9 mouse cellular contexts compared by ENCODE assay signal in the genomic region with DNA sequence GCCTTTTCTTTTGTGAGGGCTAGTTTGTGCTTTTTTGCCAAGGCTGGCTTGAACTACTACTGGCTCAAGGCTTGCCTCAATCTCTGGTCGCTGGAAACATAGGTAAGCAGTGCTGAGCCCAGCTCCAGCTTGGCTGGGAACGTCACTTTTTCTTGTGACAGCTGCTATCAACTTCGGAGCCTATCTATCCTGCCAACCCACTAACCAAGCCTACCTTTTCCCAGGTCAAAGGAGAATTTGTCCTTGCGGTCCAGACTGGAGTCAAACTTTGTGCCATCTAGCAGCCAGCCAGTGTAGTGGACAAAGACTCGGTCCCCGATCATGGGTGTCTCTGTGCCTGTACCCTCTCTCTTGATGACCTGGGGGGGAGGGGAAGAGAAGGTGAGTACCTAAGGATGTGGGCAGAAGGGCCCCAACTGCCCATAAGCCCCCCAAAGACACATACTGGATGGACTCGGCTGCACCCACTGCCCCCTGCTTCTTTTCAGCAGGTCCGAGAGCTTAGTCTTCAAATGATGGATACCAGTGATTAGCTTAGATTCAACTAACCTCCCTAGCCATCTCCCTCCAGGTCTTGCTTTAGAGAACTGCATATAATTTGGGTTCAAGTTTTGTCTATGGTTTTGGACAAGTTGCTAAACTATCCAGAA. TPM values are rescaled to one million over a fixed set of nuclear protein-coding genes. Genes with fewer than 3 reads are reported as not detected.
DNase-seq lines count a peak whose midpoint lies in the region; ATAC-seq and TF ChIP-seq lines count a peak whose summit lies in the region.
"Had no signal": no experiment of that assay in that cellular context is flagged by ENCODE, and none has a peak within 500 bp of the region (broad histone marks: within the 10 kb centered on the region; RNA-seq: fewer than 3 reads in every experiment).

No protein-coding gene starts in this region.

- peak overlapping the region; percentile 97 for H3K4me3 ChIP-seq in neural tube, embryonic 11.5 days (ENCODE audit: low read depth, low read length)
- H3K4me3 ChIP-seq in forebrain, postnatal 0 days (ENCODE audit: low read depth, low read length): peak overlapping the region; percentile 98
- peak overlapping the region; percentile 99 for H3K4me3 ChIP-seq in liver, embryonic 11.5 days (ENCODE audit: low read depth, low read length)
- H3K4me3 ChIP-seq in stomach, embryonic 16.5 days (replicated peaks; ENCODE audit: low read length): peak overlapping the region; percentile 98

- WGBS in neural tube, embryonic 11.5 days: 93% methylated on average over 8 of the region's 8 CpGs
- WGBS in forebrain, postnatal 0 days: 87% methylated on average over 8 of the region's 8 CpGs
- WGBS in liver, embryonic 11.5 days: 80% methylated on average over 8 of the region's 8 CpGs
- 76% methylated on average over 8 of the region's 8 CpGs for WGBS in stomach, embryonic 16.5 days

- H3K27ac ChIP-seq in neural tube, embryonic 11.5 days (ENCODE audit: low read depth, low read length): no peak overlapping the region
- no peak overlapping the region for H3K27ac ChIP-seq in forebrain, postnatal 0 days (ENCODE audit: low read depth, low read length)
- peak overlapping the region; percentile 90; the same call in 1 of the 2 replicates for H3K27ac ChIP-seq in liver, embryonic 11.5 days (ENCODE audit: low read depth, low read length)
- 0 out of 2 replicates have a peak overlapping the region, but pooled peaks have one; percentile 98 for H3K27ac ChIP-seq in stomach, embryonic 16.5 days (ENCODE audit: low read length)

- no peaks in the 10 kb centered on the region for H3K27me3 ChIP-seq in neural tube, embryonic 11.5 days (ENCODE audit: control insufficient read depth, insufficient read depth, low read length)
- H3K27me3 ChIP-seq in forebrain, postnatal 0 days (ENCODE audit: insufficient read depth, low read length): no peaks in the 10 kb centered on the region
- H3K27me3 ChIP-seq in liver, embryonic 11.5 days (replicated peaks; ENCODE audit: control insufficient read depth, insufficient read depth, low read length): no peaks in the 10 kb centered on the region
- H3K27me3 ChIP-seq in stomach, embryonic 16.5 days (ENCODE audit: control insufficient read depth, insufficient read depth, low read length): no peaks in the 10 kb centered on the region

- no peak for ATAC-seq in neural tube, embryonic 11.5 days (ENCODE audit: insufficient read depth, low FRiP score, low TSS enrichment)
- no peak for ATAC-seq in forebrain, postnatal 0 days
- ATAC-seq in liver, embryonic 11.5 days (replicated peaks; ENCODE audit: low FRiP score): no peak
- no peak for ATAC-seq in stomach, embryonic 16.5 days (ENCODE audit: insufficient read depth, low FRiP score)

- TF ChIP-seq CTCF in forebrain, postnatal 0 days (IDR thresholded peaks at IDR 0.05; ENCODE audit: low read depth): no peak

- peak overlapping the region; percentile 69 for H3K4me2 ChIP-seq in neural tube, embryonic 11.5 days (ENCODE audit: low read depth)
- H3K4me2 ChIP-seq in forebrain, postnatal 0 days (ENCODE audit: low read depth): peak overlapping the region; percentile 61
- H3K4me2 ChIP-seq in liver, embryonic 11.5 days: peak overlapping the region; percentile 74
- peak overlapping the region; percentile 56 for H3K4me2 ChIP-seq in stomach, embryonic 16.5 days (ENCODE audit: low read depth, low read length)

- H3K9me3 ChIP-seq in neural tube, embryonic 11.5 days (ENCODE audit: control insufficient read depth, low read length): no peaks in the 10 kb centered on the region
- H3K9me3 ChIP-seq in forebrain, postnatal 0 days (ENCODE audit: low read length): no peaks in the 10 kb centered on the region
- H3K9me3 ChIP-seq in liver, embryonic 11.5 days (ENCODE audit: control insufficient read depth, low read length): no peaks in the 10 kb centered on the region
- H3K9me3 ChIP-seq in stomach, embryonic 16.5 days (replicated peaks; ENCODE audit: control insufficient read depth, low read length): no peaks in the 10 kb centered on the region

- DNase-seq in neural tube, embryonic 11.5 days (ENCODE audit: low spot score): no peak
- DNase-seq in neural tube, embryonic 10.5 days (ENCODE audit: extremely low spot score, low spot score): no peak
- no peak for DNase-seq in forebrain, postnatal 0 days
- no peak for DNase-seq in liver, embryonic 11.5 days (ENCODE audit: low spot score)
- no peak for DNase-seq in thymus, postnatal 10 days (ENCODE audit: low spot score in 2 of 2)
- DNase-seq in adrenal gland, postnatal 25 days: no peak
- DNase-seq in natural killer cell, adult 2 months (ENCODE audit: low spot score in 2 of 2): no peak
- DNase-seq: right cerebral cortex, postnatal 25 days had no signal

- H3K4me1 ChIP-seq in neural tube, embryonic 11.5 days (ENCODE audit: control insufficient read depth, insufficient read depth, low read length): peaks cover 10% of the 10 kb centered on the region; the same call in 1 of the 2 replicates
- peaks cover 4% of the 10 kb centered on the region for H3K4me1 ChIP-seq in forebrain, postnatal 0 days (ENCODE audit: insufficient read depth)
- peaks cover 16% of the 10 kb centered on the region for H3K4me1 ChIP-seq in liver, embryonic 11.5 days (replicated peaks; ENCODE audit: control insufficient read depth, insufficient read depth, low read length)
- peaks cover 14% of the 10 kb centered on the region for H3K4me1 ChIP-seq in stomach, embryonic 16.5 days (ENCODE audit: control insufficient read depth, insufficient read depth, low read length)

- H3K36me3 ChIP-seq in neural tube, embryonic 11.5 days (ENCODE audit: control insufficient read depth, insufficient read depth, low read length): peaks cover 28% of the 10 kb centered on the region
- peaks cover 48% of the 10 kb centered on the region for H3K36me3 ChIP-seq in forebrain, postnatal 0 days (ENCODE audit: insufficient read depth)
- peaks cover 49% of the 10 kb centered on the region for H3K36me3 ChIP-seq in liver, embryonic 11.5 days (ENCODE audit: control insufficient read depth, insufficient read depth, low read length)
- peaks cover 41% of the 10 kb centered on the region for H3K36me3 ChIP-seq in stomach, embryonic 16.5 days (ENCODE audit: control insufficient read depth, insufficient read depth, low read length)

- 0 out of 2 replicates have a peak overlapping the region, but pooled peaks have one; percentile 1 for H3K9ac ChIP-seq in neural tube, embryonic 11.5 days (ENCODE audit: low read length)
- peak overlapping the region; percentile 97; the same call in 1 of the 2 replicates for H3K9ac ChIP-seq in forebrain, postnatal 0 days
- peak overlapping the region; percentile 99 for H3K9ac ChIP-seq in liver, embryonic 11.5 days (ENCODE audit: low read depth, low read length)
- H3K9ac ChIP-seq in stomach, embryonic 16.5 days (ENCODE audit: low read length): peak overlapping the region; percentile 97

RNA-seq across cellular contexts. Expression of gene Fkbp4, which starts 2.0 kb away (rescaled TPM):
- 506 and 551 TPM in 2 replicates for polyA plus RNA-seq in neural tube, embryonic 11.5 days (2014; fragmentation: Nextera tagmentation; extraction: Ambion mirVana)
- total RNA-seq in forebrain, postnatal 0 days (2014; rRNA removed): 201 and 235 TPM in 2 replicates
- polyA plus RNA-seq in forebrain, postnatal 0 days (2015; fragmentation: Nextera tagmentation; extraction: Ambion mirVana): 253 and 276 TPM in 2 replicates
- 541 and 572 TPM in 2 replicates for polyA plus RNA-seq in liver, embryonic 11.5 days (2014; fragmentation: Nextera tagmentation; extraction: Ambion mirVana)
- polyA plus RNA-seq in stomach, embryonic 16.5 days (2015; fragmentation: Nextera tagmentation; extraction: Ambion mirVana): 413 and 416 TPM in 2 replicates
- total RNA-seq in adrenal gland, postnatal 25 days (2021): 205 and 245 TPM in 2 replicates

RNA-seq across cellular contexts. Expression of gene Itfg2, which starts 11.8 kb away (rescaled TPM):
- polyA plus RNA-seq in neural tube, embryonic 11.5 days (2014; fragmentation: Nextera tagmentation; extraction: Ambion mirVana): 28.8 and 31.2 TPM in 2 replicates
- 25.3 and 57.6 TPM in 2 replicates for total RNA-seq in forebrain, postnatal 0 days (2014; rRNA removed)
- 28.1 and 33.7 TPM in 2 replicates for polyA plus RNA-seq in forebrain, postnatal 0 days (2015; fragmentation: Nextera tagmentation; extraction: Ambion mirVana)
- polyA plus RNA-seq in liver, embryonic 11.5 days (2014; fragmentation: Nextera tagmentation; extraction: Ambion mirVana): 30.1 and 32.8 TPM in 2 replicates
- polyA plus RNA-seq in stomach, embryonic 16.5 days (2015; fragmentation: Nextera tagmentation; extraction: Ambion mirVana): 25.0 and 36.4 TPM in 2 replicates
- 27.5 and 35.6 TPM in 2 replicates for total RNA-seq in adrenal gland, postnatal 25 days (2021)

RNA-seq across cellular contexts. Expression of gene Nrip2, which starts 37.4 kb away (rescaled TPM):
- polyA plus RNA-seq in neural tube, embryonic 11.5 days (2014; fragmentation: Nextera tagmentation; extraction: Ambion mirVana): 1.9 and 2.2 TPM in 2 replicates
- 7.1 and 8.5 TPM in 2 replicates for total RNA-seq in forebrain, postnatal 0 days (2014; rRNA removed)
- 5.5 and 7.4 TPM in 2 replicates for polyA plus RNA-seq in forebrain, postnatal 0 days (2015; fragmentation: Nextera tagmentation; extraction: Ambion mirVana)
- 2.9 and 3.5 TPM in 2 replicates for polyA plus RNA-seq in liver, embryonic 11.5 days (2014; fragmentation: Nextera tagmentation; extraction: Ambion mirVana)
- polyA plus RNA-seq in stomach, embryonic 16.5 days (2015; fragmentation: Nextera tagmentation; extraction: Ambion mirVana): 5.5 and 6.2 TPM in 2 replicates
- total RNA-seq in adrenal gland, postnatal 25 days (2021): 3.0 and 4.1 TPM in 2 replicates

Comparison
In these comparisons a context has a peak if more than half of its experiments do, and no peak if none do; other contexts are left out.
1. H3K27ac ChIP-seq: peak in liver, embryonic 11.5 days (single experiment) and stomach, embryonic 16.5 days (single experiment); none in neural tube, embryonic 11.5 days (single experiment) and forebrain, postnatal 0 days (single experiment).
2. H3K9ac ChIP-seq: peak in every context shown above with its lines; median percentile 99 in liver, embryonic 11.5 days; 97 in forebrain, postnatal 0 days; 97 in stomach, embryonic 16.5 days; 1 in neural tube, embryonic 11.5 days.
3. Peak in every context shown above with its lines, with median percentiles within 50 percentile points of each other: H3K4me2 ChIP-seq and H3K4me3 ChIP-seq.